Mouse (Mus musculus): ENCODE results near the gene Gse1. TPM values are rescaled to one million over a fixed set of nuclear protein-coding genes. Genes with fewer than 3 reads are reported as not detected.

Gse1 gene
- total and polyA plus RNA-seq, 3 experiments, result 23.6 to 128 (median 66.9) TPM

- Histone ChIP-seq H3K27me3 (ENCODE audit: control insufficient read depth in 1 of 2, insufficient read depth in 2 of 2, low read length in 2 of 2) (no peaks in the 10 kb centered on the region), H3K9me3 (replicated peaks; ENCODE audit: insufficient read depth, low read length) (no peaks in the 10 kb centered on the region), H3K27ac (ENCODE audit: control insufficient read depth, low read depth, low read length) (no peak overlapping the region), H3K36me3 (ENCODE audit: control insufficient read depth in 1 of 2, insufficient read depth in 2 of 2, low read length in 2 of 2) (peaks cover 0 to 20% of the 10 kb centered on the region in 2 experiments; a peak in 2 of 4 replicates), H3K79me2 (ENCODE audit: control insufficient read depth, insufficient read depth, low read length, poor library complexity) (no peaks in the 10 kb centered on the region), H3K4me3 (ENCODE audit: control insufficient read depth in 1 of 2, insufficient read depth in 1 of 2, low read depth in 2 of 2, low read length in 2 of 2) (no peak overlapping the region), H3K4me1 (ENCODE audit: control insufficient read depth in 1 of 2, insufficient read depth in 2 of 2, low read length in 2 of 2) (no peaks in the 10 kb centered on the region), H3K9ac (ENCODE audit: control insufficient read depth, low read depth, low read length, poor library complexity, severe bottlenecking) (no peak overlapping the region)
- TF ChIP-seq USF2 (IDR thresholded peaks at IDR 0.05; ENCODE audit: borderline replicate concordance in 1 of 2, insufficient read depth in 1 of 2, low read depth in 1 of 2, low read length in 2 of 2) (no peak), CHD2 (IDR thresholded peaks at IDR 0.05; ENCODE audit: low read length) (no peak), MAZ (IDR thresholded peaks at IDR 0.05; ENCODE audit: low read depth, low read length) (no peak), MXI1 (IDR thresholded peaks at IDR 0.05; ENCODE audit: low read depth, low read length) (no peak), ETS1 (IDR thresholded peaks at IDR 0.05; ENCODE audit: low read depth, low read length) (no peak), GABPA (IDR thresholded peaks at IDR 0.05; ENCODE audit: low read depth, low read length) (no peak), TCF12 (IDR thresholded peaks at IDR 0.05; ENCODE audit: low read depth, low read length) (no peak), RCOR1 (IDR thresholded peaks at IDR 0.05; ENCODE audit: low read depth, low read length) (no peak), BHLHE40 (IDR thresholded peaks at IDR 0.05; ENCODE audit: borderline replicate concordance, low read depth, low read length) (no peak), ZMIZ1 (IDR thresholded peaks at IDR 0.05; ENCODE audit: low read depth, low read length) (no peak)
- no peak for DNase-seq (ENCODE audit: low read depth, low spot score)
These were observed 343.3 kb downstream of the Gse1 start for GRCm38 (mm10) chr8:120571561-120571960.

DNA sequence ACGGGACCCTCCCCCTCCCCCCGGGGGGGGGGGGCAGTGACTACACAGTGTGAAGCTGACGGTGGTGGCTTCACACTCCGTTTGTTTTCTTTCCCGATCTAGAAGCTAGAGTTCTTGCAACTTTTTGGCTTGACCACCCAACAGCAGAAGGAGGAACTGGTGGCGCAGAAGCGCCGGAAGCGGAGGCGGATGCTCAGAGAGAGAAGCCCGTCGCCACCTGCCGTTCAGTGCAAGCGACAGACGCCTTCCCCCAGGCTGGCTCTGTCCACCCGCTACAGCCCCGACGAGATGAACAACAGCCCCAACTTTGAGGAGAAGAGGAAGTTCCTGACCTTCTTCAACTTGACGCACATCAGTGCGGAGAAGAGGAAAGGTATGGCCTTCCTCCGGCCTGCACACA, 344.3 kb downstream of the Gse1 start:
- Histone ChIP-seq H3K27me3 (ENCODE audit: control insufficient read depth in 1 of 2, insufficient read depth in 2 of 2, low read length in 2 of 2) (no peaks in the 10 kb centered on the region), H3K27ac (ENCODE audit: control insufficient read depth, low read depth, low read length) (no peak overlapping the region), H3K4me3 (ENCODE audit: control insufficient read depth in 1 of 2, insufficient read depth in 1 of 2, low read depth in 2 of 2, low read length in 2 of 2) (no peak overlapping the region), H3K4me1 (ENCODE audit: control insufficient read depth in 1 of 2, insufficient read depth in 2 of 2, low read length in 2 of 2) (no peaks in the 10 kb centered on the region), H3K79me2 (ENCODE audit: control insufficient read depth, insufficient read depth, low read length, poor library complexity) (no peaks in the 10 kb centered on the region), H3K9me3 (replicated peaks; ENCODE audit: insufficient read depth, low read length) (no peaks in the 10 kb centered on the region), H3K9ac (ENCODE audit: control insufficient read depth, low read depth, low read length, poor library complexity, severe bottlenecking) (no peak overlapping the region), H3K36me3 (ENCODE audit: control insufficient read depth in 1 of 2, insufficient read depth in 2 of 2, low read length in 2 of 2) (peaks cover 0 to 24% of the 10 kb centered on the region in 2 experiments; a peak in 2 of 4 replicates)
- no peak for DNase-seq (ENCODE audit: low read depth, low spot score)
- TF ChIP-seq POLR2A (IDR thresholded peaks at IDR 0.05; ENCODE audit: control insufficient read depth in 1 of 2, insufficient read depth in 1 of 2, low read depth in 1 of 2, low read length in 2 of 2, poor library complexity in 1 of 2), result 0 out of 4 replicates have a peak, but pooled peaks of 1 of the 2 experiments have one; percentile 8
- no peak for TF ChIP-seq USF2 (IDR thresholded peaks at IDR 0.05; ENCODE audit: borderline replicate concordance in 1 of 2, insufficient read depth in 1 of 2, low read depth in 1 of 2, low read length in 2 of 2)

DNA sequence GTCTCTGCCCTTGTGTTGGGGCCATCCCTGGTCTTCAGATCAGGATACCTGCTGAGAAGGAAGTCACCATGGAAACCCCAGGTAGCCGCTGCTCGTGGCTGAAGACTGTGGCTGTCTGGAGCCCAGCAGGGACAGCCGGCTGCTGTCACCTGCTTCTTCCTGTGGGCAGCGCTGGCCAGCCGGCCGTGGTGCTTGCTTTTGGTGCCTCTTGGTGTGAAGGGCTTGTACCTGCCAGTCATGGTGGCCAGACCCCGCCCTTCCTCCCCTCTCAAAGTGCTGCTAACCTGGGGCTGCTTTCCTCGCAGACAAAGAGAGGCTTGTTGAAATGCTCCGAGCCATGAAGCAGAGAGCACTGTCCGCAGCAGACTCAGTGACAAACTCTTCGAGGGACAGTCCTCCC, 345.6 kb downstream of the Gse1 start:
- Histone ChIP-seq H3K27ac (ENCODE audit: control insufficient read depth, low read depth, low read length) (no peak overlapping the region), H3K9ac (ENCODE audit: control insufficient read depth, low read depth, low read length, poor library complexity, severe bottlenecking) (no peak overlapping the region), H3K27me3 (ENCODE audit: control insufficient read depth in 1 of 2, insufficient read depth in 2 of 2, low read length in 2 of 2) (no peaks in the 10 kb centered on the region), H3K9me3 (replicated peaks; ENCODE audit: insufficient read depth, low read length) (no peaks in the 10 kb centered on the region), H3K79me2 (ENCODE audit: control insufficient read depth, insufficient read depth, low read length, poor library complexity) (no peaks in the 10 kb centered on the region), H3K4me1 (ENCODE audit: control insufficient read depth in 1 of 2, insufficient read depth in 2 of 2, low read length in 2 of 2) (no peaks in the 10 kb centered on the region), H3K4me3 (ENCODE audit: control insufficient read depth in 1 of 2, insufficient read depth in 1 of 2, low read depth in 2 of 2, low read length in 2 of 2) (no peak overlapping the region), H3K36me3 (ENCODE audit: control insufficient read depth in 1 of 2, insufficient read depth in 2 of 2, low read length in 2 of 2) (peaks cover 0 to 29% of the 10 kb centered on the region in 2 experiments; a peak in 2 of 4 replicates)
- no peak for DNase-seq (ENCODE audit: low read depth, low spot score)
- no peak for TF ChIP-seq E2F4 (IDR thresholded peaks at IDR 0.05; ENCODE audit: borderline replicate concordance, low read depth, low read length)
- no peak for TF ChIP-seq TBP (IDR thresholded peaks at IDR 0.05; ENCODE audit: low read depth, low read length)
- TF ChIP-seq POLR2AphosphoS2 (IDR thresholded peaks at IDR 0.05; ENCODE audit: low read length), result no peak
- no peak for TF ChIP-seq MAZ (IDR thresholded peaks at IDR 0.05; ENCODE audit: low read depth, low read length)
- no peak for TF ChIP-seq MAFK (IDR thresholded peaks at IDR 0.05; ENCODE audit: borderline replicate concordance, low read depth, low read length)
- no peak for TF ChIP-seq POLR2A (IDR thresholded peaks at IDR 0.05; ENCODE audit: control insufficient read depth in 1 of 2, insufficient read depth in 1 of 2, low read depth in 1 of 2, low read length in 2 of 2, poor library complexity in 1 of 2)
- no peak for TF ChIP-seq RAD21 (IDR thresholded peaks at IDR 0.05; ENCODE audit: low read depth, low read length)
- TF ChIP-seq GATA1 (IDR thresholded peaks at IDR 0.05; ENCODE audit: low read depth, low read length), result no peak
- no peak for TF ChIP-seq ZMIZ1 (IDR thresholded peaks at IDR 0.05; ENCODE audit: low read depth, low read length)
- TF ChIP-seq MXI1 (IDR thresholded peaks at IDR 0.05; ENCODE audit: low read depth, low read length), result no peak
- TF ChIP-seq CHD1 (IDR thresholded peaks at IDR 0.05; ENCODE audit: low read depth, low read length), result no peak
- no peak for TF ChIP-seq USF1 (IDR thresholded peaks at IDR 0.05; ENCODE audit: low read depth, low read length)
- TF ChIP-seq SMC3 (IDR thresholded peaks at IDR 0.05; ENCODE audit: low read depth, low read length), result no peak
- no peak for TF ChIP-seq CHD2 (IDR thresholded peaks at IDR 0.05; ENCODE audit: low read length)
- TF ChIP-seq MEF2A (IDR thresholded peaks at IDR 0.05; ENCODE audit: extremely low read depth, insufficient replicate concordance, low read depth, low read length, poor library complexity, severe bottlenecking), result no peak
- TF ChIP-seq CTCF (IDR thresholded peaks at IDR 0.05 in 2 of 3, conservative IDR thresholded peaks at IDR 0.05 in 1 of 3; ENCODE audit: control insufficient read depth in 1 of 3, insufficient read depth in 1 of 3, low read depth in 2 of 3, low read length in 3 of 3, poor library complexity in 1 of 3, severe bottlenecking in 1 of 3), result no peak

Measured in MEL (cell line).